Mouse (Mus musculus) spleen, adult 2 months (tissue): ENCODE results near the gene Gm9837. TPM values are rescaled to one million over a fixed set of nuclear protein-coding genes. Genes with fewer than 3 reads are reported as not detected.

Source experiments
- DNase-seq, 2 experiments: peaks; one replicate each; pipeline versions ENCODE4 v3.0.0 to v3.0.0-alpha.2; 2012 to 2021; ENCODE audit warnings: low spot score in 2 of 2, low read depth in 1 of 2
- H3K27ac ChIP-seq: fragments of 200-500 bp; 2 replicates; pipeline ENCODE4 v1.5.1; 2012; ENCODE audit warnings: low read length, inconsistent platforms; ENCODE audit not compliant: insufficient read depth
- H3K27me3 ChIP-seq: fragments of 200-500 bp; 2 replicates; pipeline ENCODE4 v1.6.1; 2012; ENCODE audit warnings: mild to moderate bottlenecking, moderate library complexity, low read length, inconsistent platforms; ENCODE audit not compliant: control insufficient read depth, insufficient read depth
- H3K36me3 ChIP-seq: fragments of 200-500 bp; 2 replicates; pipeline ENCODE4 v1.6.1; 2012; ENCODE audit warnings: mild to moderate bottlenecking, low read length, inconsistent platforms; ENCODE audit not compliant: control insufficient read depth, insufficient read depth
- H3K4me1 ChIP-seq: fragments of 200-500 bp; 2 replicates; pipeline ENCODE4 v1.6.1; 2011; ENCODE audit warnings: inconsistent platforms; ENCODE audit not compliant: control insufficient read depth, insufficient read depth, insufficient read length
- H3K4me3 ChIP-seq: fragments of 200-500 bp; 2 replicates; pipeline ENCODE4 v1.5.1; 2011; ENCODE audit warnings: mild to moderate bottlenecking, inconsistent platforms; ENCODE audit not compliant: insufficient read depth, insufficient read length; ENCODE audit errors: extremely low read depth
- CTCF ChIP-seq: fragments of 200-500 bp; IDR thresholded peaks from 2 replicates; pipeline ENCODE4 v1.5.1; 2011; ENCODE audit warnings: mild to moderate bottlenecking, inconsistent platforms; ENCODE audit not compliant: insufficient read depth, insufficient read length, insufficient replicate concordance; ENCODE audit errors: extremely low read depth
- POLR2A ChIP-seq: fragments of 200-500 bp; IDR thresholded peaks from 2 replicates; pipeline ENCODE4 v1.6.1; 2011; ENCODE audit warnings: low read depth, low read length, inconsistent platforms
- WGBS: fragments of 180-500 bp; shearing (Covaris S2); methylation state at CpG from one replicate; pipeline ENCODE4 v1.1.7; 2018; 5-methylcytosine and 5-hydroxymethylcytosine counted together
- polyA plus RNA-seq: library from polyadenylated mRNA; depleted of rRNA; stranded (reverse); fragments of >200 nt; gene quantifications from 2 replicates; pipeline ENCODE4 v1.2.3, GENCODE M21; 2012; rRNA removed

The Gm9837 gene
- polyA plus RNA-seq, 1 experiment = not detected

- Histone ChIP-seq H3K36me3 (peaks cover 3% of the 10 kb centered on the region; the same call in 1 of the 2 replicates), H3K4me1 (peaks cover 3% of the 10 kb centered on the region; the same call in 1 of the 2 replicates), H3K27me3 (no peaks in the 10 kb centered on the region), H3K27ac (no peak overlapping the region), H3K4me3 (no peak overlapping the region)
- no peak for DNase-seq
- WGBS = 90% methylated on average over 6 of the region's 6 CpGs
- TF ChIP-seq CTCF (no peak), POLR2A (no peak)
Measured at GRCm38 (mm10) chr11:53425711-53426255, 44.5 kb downstream of the Gm9837 start.

DNA sequence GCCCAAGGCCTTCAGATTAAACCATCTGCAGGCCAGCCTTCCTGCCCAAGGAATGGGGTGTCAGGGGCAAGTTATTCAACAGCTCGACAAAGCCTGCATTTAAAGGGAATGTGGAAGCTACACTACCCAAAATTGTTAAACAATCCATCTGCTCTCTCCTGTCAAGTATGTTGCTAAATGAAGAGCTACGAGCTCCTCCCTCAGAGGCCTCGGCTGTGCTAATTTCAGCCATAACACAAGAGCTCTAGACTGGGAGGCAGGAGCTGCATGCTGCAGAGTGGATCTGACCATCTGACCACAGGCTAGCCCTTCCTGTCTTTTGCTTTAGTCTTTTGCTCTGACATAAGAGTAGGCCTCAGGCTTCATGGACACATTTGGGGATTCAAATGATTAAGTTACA is 45.0 kb downstream of the Gm9837 start:
- no peak for TF ChIP-seq POLR2A
- no peak for TF ChIP-seq CTCF
- Histone ChIP-seq H3K4me3 (no peak overlapping the region), H3K27me3 (no peaks in the 10 kb centered on the region), H3K36me3 (peaks cover 3% of the 10 kb centered on the region; the same call in 1 of the 2 replicates), H3K27ac (no peak overlapping the region), H3K4me1 (peaks cover 3% of the 10 kb centered on the region; the same call in 1 of the 2 replicates)
- WGBS = 77% methylated on average over 3 of the region's 3 CpGs
- DNase-seq = no peak

- DNase-seq = no peak
- Histone ChIP-seq H3K4me3 (no peak overlapping the region), H3K27me3 (no peaks in the 10 kb centered on the region), H3K36me3 (peaks cover 3% of the 10 kb centered on the region; the same call in 1 of the 2 replicates), H3K27ac (no peak overlapping the region), H3K4me1 (peaks cover 3% of the 10 kb centered on the region; the same call in 1 of the 2 replicates)
- no peak for TF ChIP-seq POLR2A
- TF ChIP-seq CTCF = no peak
- 83% methylated on average over 2 of the region's 2 CpGs for WGBS
Measured at GRCm38 (mm10) chr11:53424826-53425225, 45.5 kb downstream of the Gm9837 start.

GRCm38 (mm10) chr11:53423036-53423435 is 47.2 kb downstream of the Gm9837 start, which contains the start of gene Leap2:
TSS of gene Leap2 (minus strand) at chr11:53423170.
- Histone ChIP-seq H3K4me3 (no peak within 1 kb of the TSS), H3K36me3 (peaks cover 4% of the 10 kb centered on the region), H3K27me3 (no peaks in the 10 kb centered on the region), H3K27ac (no peak within 1 kb of the TSS), H3K4me1 (no peaks in the 10 kb centered on the region)
- 87% methylated on average over 4 of the region's 4 CpGs for WGBS
- no peak for DNase-seq
- TF ChIP-seq CTCF (no peak), POLR2A (no peak)

Other genes with a start within 250 kb of the Gm9837 start
- 12.7 and 18.7 TPM in 2 replicates for gene Hspa4, start 170.0 kb downstream of the Gm9837 start, polyA plus RNA-seq
- 3.4 and 4.4 TPM in 2 replicates for gene Zcchc10, start 145.8 kb downstream of the Gm9837 start, polyA plus RNA-seq
- 7.9 and 8.9 TPM in 2 replicates for gene Aff4, start 119.6 kb downstream of the Gm9837 start, polyA plus RNA-seq
- not detected in 2 replicates for gene Leap2, start 47.3 kb downstream of the Gm9837 start, polyA plus RNA-seq
- gene Uqcrq, start 39.6 kb downstream of the Gm9837 start, polyA plus RNA-seq = 157 and 202 TPM in 2 replicates
- 0.32 and 0.40 TPM in 2 replicates for gene Gdf9, start 39.5 kb downstream of the Gm9837 start, polyA plus RNA-seq
- gene Gm10447, start 13.4 kb downstream of the Gm9837 start, polyA plus RNA-seq = 0.04 TPM in 1 of 2 replicates, not detected in the other
- 0.35 and 0.39 TPM in 2 replicates for gene Shroom1, start 13.3 kb downstream of the Gm9837 start, polyA plus RNA-seq
- not detected in 2 replicates for gene Gm9945, start 9.7 kb upstream of the Gm9837 start, polyA plus RNA-seq
- 10.6 and 13.9 TPM in 2 replicates for gene Sowaha, start 9.8 kb upstream of the Gm9837 start, polyA plus RNA-seq
- gene Sept8, start 48.8 kb upstream of the Gm9837 start, polyA plus RNA-seq = 13.9 and 15.3 TPM in 2 replicates
- 1.2 and 1.3 TPM in 2 replicates for gene Kif3a, start 96.9 kb upstream of the Gm9837 start, polyA plus RNA-seq
- gene Il4, start 148.2 kb upstream of the Gm9837 start, polyA plus RNA-seq = 0.68 TPM in 1 of 2 replicates, not detected in the other
- gene Il13, start 164.2 kb upstream of the Gm9837 start, polyA plus RNA-seq = not detected in 2 replicates
- gene Rad50, start 236.8 kb upstream of the Gm9837 start, polyA plus RNA-seq = 4.1 and 4.2 TPM in 2 replicates